Comparison of ENCODE assay signal across 13 mouse cellular contexts in genomic region chr9:31857512-31857911, GRCm38 (mm10). TPM values are rescaled to one million over a fixed set of nuclear protein-coding genes. Genes with fewer than 3 reads are reported as not detected.
DNase-seq lines count a peak whose midpoint lies in the region; ATAC-seq lines count a peak whose summit lies in the region.
"Had no signal": no experiment of that assay in that cellular context is flagged by ENCODE, and none has a peak within 500 bp of the region (broad histone marks: within the 10 kb centered on the region; RNA-seq: fewer than 3 reads in every experiment).

No protein-coding gene starts in this region.

- no peak overlapping the region for H3K27ac ChIP-seq in neural tube, embryonic 14.5 days (ENCODE audit: low read depth, low read length)
- H3K27ac ChIP-seq in liver, embryonic 11.5 days (ENCODE audit: low read depth, low read length): no peak overlapping the region
- H3K27ac ChIP-seq: liver, embryonic 14.5 days had no signal

- no peak overlapping the region for H3K4me2 ChIP-seq in neural tube, embryonic 14.5 days (ENCODE audit: low read depth, low read length)
- H3K4me2 ChIP-seq in liver, embryonic 11.5 days: no peak overlapping the region

- intact Hi-C loops in heart, postnatal 14 days (cut with DNase I): no loop called here

- H3K9ac ChIP-seq in neural tube, embryonic 14.5 days (replicated peaks; ENCODE audit: low read depth, low read length): no peak overlapping the region
- no peak overlapping the region for H3K9ac ChIP-seq in liver, embryonic 11.5 days (ENCODE audit: low read depth, low read length)
- H3K9ac ChIP-seq: liver, embryonic 14.5 days had no signal

- no peaks in the 10 kb centered on the region for H3K4me1 ChIP-seq in neural tube, embryonic 14.5 days (ENCODE audit: control insufficient read depth, insufficient read depth, low read length)
- H3K4me1 ChIP-seq in liver, embryonic 11.5 days (replicated peaks; ENCODE audit: control insufficient read depth, insufficient read depth, low read length): no peaks in the 10 kb centered on the region

- H3K9me3 ChIP-seq in neural tube, embryonic 14.5 days (ENCODE audit: control insufficient read depth, low read length): no peaks in the 10 kb centered on the region
- no peaks in the 10 kb centered on the region for H3K9me3 ChIP-seq in liver, embryonic 11.5 days (ENCODE audit: control insufficient read depth, low read length)

- H3K27me3 ChIP-seq in neural tube, embryonic 14.5 days (ENCODE audit: control insufficient read depth, insufficient read depth, low read length): no peaks in the 10 kb centered on the region
- H3K27me3 ChIP-seq in liver, embryonic 11.5 days (replicated peaks; ENCODE audit: control insufficient read depth, insufficient read depth, low read length): peaks cover 4% of the 10 kb centered on the region; the same call in 1 of the 2 replicates

- peak; percentile 56; the same call in 1 of the 2 replicates for ATAC-seq in neural tube, embryonic 14.5 days (ENCODE audit: low read depth)
- no peak for ATAC-seq in activated CD4-positive, CD25-positive, alpha-beta regulatory T cell, adult 4 months
- no peak for ATAC-seq in liver, embryonic 11.5 days (replicated peaks; ENCODE audit: low FRiP score)

- WGBS in neural tube, embryonic 14.5 days: 75% methylated on average over 1 of the region's 1 CpGs
- 59% methylated on average over 1 of the region's 1 CpGs for WGBS in liver, embryonic 11.5 days

- H3K4me3 ChIP-seq in neural tube, embryonic 14.5 days (ENCODE audit: low read depth, low read length): no peak overlapping the region
- H3K4me3 ChIP-seq in liver, embryonic 11.5 days (ENCODE audit: low read depth, low read length): no peak overlapping the region

- DNase-seq in heart, adult 8-10 months (ENCODE audit: low spot score): peak; percentile 10
- no peak for DNase-seq in heart, postnatal 14 days
- DNase-seq in neural tube, embryonic 10.5 days (ENCODE audit: extremely low spot score, low spot score): no peak
- DNase-seq in layer of hippocampus, adult 9-11 months: peak; percentile 27
- DNase-seq in liver, embryonic 11.5 days (ENCODE audit: low spot score): no peak
- DNase-seq in cerebellum, adult 9-11 months: no peak
- DNase-seq: kidney, adult 2 months; lung, postnatal 4 days; thymus, postnatal 14 days had no signal

- no peaks in the 10 kb centered on the region for H3K36me3 ChIP-seq in neural tube, embryonic 14.5 days (ENCODE audit: control insufficient read depth, insufficient read depth, low read length)
- H3K36me3 ChIP-seq in liver, embryonic 11.5 days (ENCODE audit: control insufficient read depth, insufficient read depth, low read length): no peaks in the 10 kb centered on the region

RNA-seq across cellular contexts. Expression of gene Barx2, which starts 55.8 kb away (rescaled TPM):
- total RNA-seq in heart, adult 8-10 months (2022): under 1 TPM in 3 of 4 experiments, not detected in 1; 0.16 to 0.35 (median 0.17) TPM
- total RNA-seq in heart, postnatal 14 days (2021): not detected
- not detected in 2 replicates for polyA plus RNA-seq in neural tube, embryonic 14.5 days (2014; fragmentation: Nextera tagmentation; extraction: Ambion mirVana)
- polyA plus RNA-seq in activated CD4-positive, CD25-positive, alpha-beta regulatory T cell, adult 4 months (2017; shearing (Covaris generic)): under 1 TPM in 1 of 2 experiments, not detected in 1; 0.22 TPM
- 0.12 TPM in 1 of 2 replicates, not detected in the other for polyA plus RNA-seq in liver, embryonic 11.5 days (2014; fragmentation: Nextera tagmentation; extraction: Ambion mirVana)
- polyA plus RNA-seq: heart, postnatal 0 days; liver, embryonic 14.5 days had no signal

Comparison
In these comparisons a context has a peak if more than half of its experiments do, and no peak if none do; other contexts are left out.
1. DNase-seq: peak in heart, adult 8-10 months (single experiment) and layer of hippocampus, adult 9-11 months (single experiment); none in heart, postnatal 14 days (0 of 2), neural tube, embryonic 10.5 days (single experiment), liver, embryonic 11.5 days (single experiment) and cerebellum, adult 9-11 months (single experiment).